Mouse (Mus musculus): ENCODE measurements around the gene Katnal1.

- TF ChIP-seq CTCF (IDR thresholded peaks at IDR 0.05; ENCODE audit: low read depth) (no peak), EP300 (IDR thresholded peaks at IDR 0.05; ENCODE audit: low read depth) (no peak)
Observed at GRCm38 (mm10) chr5:148869583-148869982, 59.5 kb downstream of the Katnal1 start.
